Mouse (Mus musculus) layer of hippocampus, adult 2 months (tissue): ENCODE data around the gene Tipin. TPM values are rescaled to one million over a fixed set of nuclear protein-coding genes. Genes with fewer than 3 reads are reported as not detected.

Experiments used
- DNase-seq, 2 experiments: peaks; one replicate each; pipeline ENCODE4 v3.0.0; 2022; ENCODE audit warnings: low spot score in 2 of 2
- H3K27ac ChIP-seq: fragments of 200-600 bp; 2 replicates; pipeline ENCODE4 v1.8.1; 2022
- H3K4me3 ChIP-seq: fragments of 200-600 bp; 2 replicates; pipeline ENCODE4 v1.8.1; 2022; ENCODE audit warnings: mild to moderate bottlenecking
- CTCF ChIP-seq: fragments of 200-600 bp; conservative IDR thresholded peaks from 2 replicates; pipeline ENCODE4 v1.8.1; 2022; ENCODE audit warnings: antibody characterized with exemption, mild to moderate bottlenecking, moderate library complexity
- long read RNA-seq, 2 experiments: library from polyadenylated mRNA; stranded (forward); transcript quantifications; one replicate each; pipeline ENCODE4 v2.0.0; 2021; ENCODE audit warnings: borderline mapping rate in 2 of 2
- total RNA-seq, 2 experiments: library from RNA; stranded (reverse); gene quantifications; 2 replicates each; pipeline ENCODE4 v1.2.3; 2021

Gene Tipin
- total RNA-seq, result 10 to 100 TPM; 15.4 to 21.7 TPM
- long read RNA-seq, experiment 1, partial matches to known transcripts, result 1 of 9 reads
- long read RNA-seq, experiment 1, other reads (novel, unspliced or antisense), result 8 of 9 reads
- long read RNA-seq, experiment 2, partial matches to known transcripts, result 2 of 22 reads
- long read RNA-seq, experiment 2, other reads (novel, unspliced or antisense), result 19 of 22 reads

DNA sequence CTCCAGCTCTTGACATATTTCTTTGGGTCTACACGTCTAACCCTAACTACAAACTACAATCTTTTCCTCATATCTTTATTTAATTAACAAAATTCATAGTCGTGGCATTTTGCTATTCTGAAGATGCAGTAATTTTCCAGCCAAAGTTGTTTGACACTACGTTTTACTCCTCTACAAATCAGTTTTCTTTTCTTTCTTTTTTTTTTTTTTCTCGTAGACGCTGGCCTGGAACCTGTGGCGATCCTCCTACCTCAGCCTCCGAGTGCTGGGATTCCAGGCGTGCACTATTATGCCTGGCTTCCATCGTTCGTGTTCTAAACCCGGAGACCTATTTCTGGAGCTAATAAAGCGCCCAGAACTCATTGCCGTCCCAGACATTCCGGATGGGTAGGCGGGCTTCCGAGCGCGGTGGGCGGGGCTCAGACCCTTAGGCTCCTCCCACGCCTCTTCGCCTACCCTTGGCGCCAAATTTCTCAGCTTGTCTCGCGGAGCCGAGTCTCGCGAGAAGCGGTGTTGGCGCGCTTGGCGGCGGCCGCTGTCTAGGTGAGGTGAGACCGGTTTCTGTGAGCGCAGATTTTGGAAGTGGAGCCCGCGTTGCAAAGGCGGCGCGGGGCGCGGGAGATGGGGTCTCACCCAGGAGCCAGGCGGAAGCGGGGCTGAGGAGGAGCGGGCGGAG is at the start of gene Tipin:
Tipin (plus strand) TSS at position 477 of the 676 bp plus-strand sequence.
- no peak for TF ChIP-seq CTCF
- Histone ChIP-seq H3K4me3 (peak within 1 kb of the TSS; percentile 71), H3K27ac (peak within 1 kb of the TSS; percentile 81)
- peak; percentile 90 to 93 for DNase-seq

DNA sequence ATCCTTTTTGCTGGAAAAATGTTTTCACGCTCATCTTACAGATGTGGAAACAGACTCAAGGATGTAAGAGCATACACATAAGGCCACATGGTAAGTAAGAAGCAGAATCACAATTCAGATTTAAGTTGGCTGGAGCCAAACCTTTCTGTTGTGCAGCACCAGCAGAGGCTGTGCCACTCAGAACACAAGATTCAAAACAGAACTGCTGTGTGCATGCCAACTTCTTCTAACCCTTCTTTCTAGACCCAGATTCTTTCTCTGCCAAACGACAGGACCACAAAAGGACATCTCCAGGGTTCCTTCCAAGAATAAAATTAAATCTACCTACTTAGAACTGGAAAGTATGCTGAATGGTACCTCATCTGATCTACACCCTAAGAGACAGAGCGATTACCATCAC is 49.7 kb upstream of the Tipin start:
- peak overlapping the region; percentile 9; the same call in 1 of the 2 replicates for H3K4me3 ChIP-seq
- DNase-seq, result no peak
- no peak for TF ChIP-seq CTCF
- peak overlapping the region; percentile 88 for H3K27ac ChIP-seq

- Histone ChIP-seq H3K4me3 (peak overlapping the region; percentile 13; the same call in 1 of the 2 replicates), H3K27ac (peak overlapping the region; percentile 88)
- DNase-seq, result peak in 1 of 2 experiments; percentile 44
- TF ChIP-seq CTCF, result no peak
Observed at GRCm38 (mm10) chr9:64232257-64232957, 49.0 kb upstream of the Tipin start.

DNA sequence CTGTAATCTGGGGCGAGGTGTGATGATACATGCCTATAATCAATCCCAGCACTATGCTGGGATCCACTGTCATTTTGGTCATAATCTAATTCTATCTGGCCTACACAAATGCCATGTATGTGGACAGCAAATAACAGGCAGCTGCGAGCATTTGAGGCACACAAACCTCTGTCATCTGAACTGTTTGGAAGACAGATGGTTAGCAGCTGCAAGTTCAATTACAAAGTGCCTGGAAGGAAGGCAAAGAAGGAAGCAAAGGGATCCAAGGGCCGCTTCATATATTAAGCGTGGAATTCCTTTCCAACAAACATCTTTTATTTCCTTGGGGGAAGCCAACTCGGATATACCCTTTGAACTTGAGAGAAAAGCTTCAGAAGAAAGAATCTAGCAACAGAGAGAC is 47.7 kb upstream of the Tipin start:
- Histone ChIP-seq H3K27ac (peak overlapping the region; percentile 36; the same call in 1 of the 2 replicates), H3K4me3 (no peak overlapping the region)
- no peak for DNase-seq
- TF ChIP-seq CTCF, result no peak

DNA sequence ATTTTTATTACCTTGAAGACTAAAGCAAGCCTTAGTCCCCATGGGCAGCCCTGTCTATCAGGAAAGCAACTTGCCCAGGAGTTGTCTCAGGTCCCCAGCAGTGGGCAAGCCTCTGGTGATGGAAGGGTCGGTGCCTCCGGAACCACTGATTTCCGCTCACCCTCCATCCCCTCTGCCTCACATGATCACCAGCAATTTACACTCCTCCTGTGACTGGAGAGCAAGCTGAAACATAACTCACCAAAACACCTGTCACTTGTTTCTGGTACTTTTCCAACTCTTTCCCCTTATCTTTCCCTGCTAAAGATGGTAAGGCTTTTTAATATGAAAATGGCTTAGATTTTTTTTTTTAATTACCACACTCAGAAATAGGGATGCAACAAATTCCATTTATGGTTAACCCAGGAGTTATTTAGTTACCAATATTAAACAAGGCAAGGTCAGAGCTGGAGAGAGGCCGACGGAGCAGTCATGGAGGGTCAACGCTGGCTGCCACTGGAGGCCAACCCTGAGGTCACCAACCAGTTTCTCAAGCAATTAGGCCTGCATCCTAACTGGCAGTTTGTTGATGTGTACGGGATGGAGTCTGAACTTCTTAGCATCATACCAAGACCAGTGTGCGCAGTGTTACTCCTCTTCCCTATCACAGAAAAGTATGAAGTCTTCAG is 46.5 kb upstream of the Tipin start, which contains the start of gene Uchl4:
Uchl4 (plus strand) TSS at position 434 of the 668 bp plus-strand sequence.
- Histone ChIP-seq H3K27ac (peak within 1 kb of the TSS; percentile 36; the same call in 1 of the 2 replicates), H3K4me3 (no peak within 1 kb of the TSS)
- no peak for DNase-seq
- no peak for TF ChIP-seq CTCF

- no peak overlapping the region for H3K27ac ChIP-seq
- TF ChIP-seq CTCF, result no peak
- DNase-seq, result no peak
- H3K4me3 ChIP-seq, result no peak overlapping the region
Observed at GRCm38 (mm10) chr9:64236056-64236455, 45.3 kb upstream of the Tipin start.

- TF ChIP-seq CTCF, result no peak
- Histone ChIP-seq H3K27ac (no peak overlapping the region), H3K4me3 (no peak overlapping the region)
- DNase-seq, result no peak
Observed at GRCm38 (mm10) chr9:64240116-64240515, 41.3 kb upstream of the Tipin start.

- TF ChIP-seq CTCF, result no peak
- Histone ChIP-seq H3K27ac (no peak overlapping the region), H3K4me3 (no peak overlapping the region)
- DNase-seq, result no peak
Observed at GRCm38 (mm10) chr9:64240681-64241080, 40.7 kb upstream of the Tipin start.

GRCm38 (mm10) chr9:64242381-64242831 is 39.0 kb upstream of the Tipin start:
- TF ChIP-seq CTCF, result no peak
- no peak for DNase-seq
- H3K4me3 ChIP-seq, result no peak overlapping the region
- H3K27ac ChIP-seq, result no peak overlapping the region

DNA sequence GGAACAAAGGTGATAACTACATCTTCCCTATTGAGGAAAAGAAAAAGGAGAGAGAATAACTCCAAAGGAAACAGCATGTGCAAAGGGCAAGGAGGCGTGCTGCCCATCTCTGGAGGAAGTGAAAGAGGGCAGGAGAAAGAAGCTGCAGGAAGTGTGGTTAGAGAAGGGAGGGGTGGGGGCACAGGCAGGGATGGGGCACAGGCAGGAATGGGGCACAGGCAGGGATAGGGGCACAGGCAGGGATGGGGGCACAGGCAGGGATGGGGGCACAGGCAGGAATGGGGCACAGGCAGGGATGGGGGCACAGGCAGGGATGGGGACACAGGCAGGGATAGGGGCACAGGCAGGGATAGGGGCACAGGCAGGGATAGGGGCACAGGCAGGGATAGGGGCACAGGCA is 32.0 kb upstream of the Tipin start:
- no peak for TF ChIP-seq CTCF
- Histone ChIP-seq H3K4me3 (no peak overlapping the region), H3K27ac (peak overlapping the region; percentile 39; the same call in 1 of the 2 replicates)
- no peak for DNase-seq

DNA sequence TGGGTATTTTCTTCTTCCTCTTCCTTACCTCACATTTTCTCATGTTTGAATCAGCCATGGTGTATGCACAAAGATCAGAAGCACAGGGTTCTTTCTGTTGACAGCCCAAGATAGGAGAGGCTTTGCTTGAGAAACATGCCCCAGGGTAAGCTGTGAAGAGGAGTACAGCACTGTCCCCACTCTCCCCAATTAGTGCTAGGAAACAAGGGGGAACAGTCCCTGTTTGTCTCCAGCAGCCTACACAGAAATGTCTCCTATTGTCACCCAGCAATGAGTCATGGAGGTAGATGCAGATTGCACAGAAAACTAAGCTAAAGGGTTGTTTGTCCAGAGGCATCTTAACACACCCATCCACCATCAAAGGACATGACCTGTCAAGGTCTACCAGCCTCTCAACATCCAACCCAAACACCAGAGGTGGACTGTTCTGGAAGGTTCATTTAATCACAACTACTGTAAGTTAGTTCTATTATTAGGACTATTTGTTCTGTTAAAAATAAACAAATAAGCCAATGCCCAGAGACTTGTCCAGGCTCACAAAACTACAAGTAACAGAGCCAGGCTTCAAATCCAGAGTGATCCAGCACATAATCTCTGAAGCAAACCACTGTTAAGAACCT is 31.2 kb upstream of the Tipin start:
- TF ChIP-seq CTCF, result no peak
- no peak for DNase-seq
- Histone ChIP-seq H3K4me3 (peak overlapping the region; percentile 33), H3K27ac (peak overlapping the region; percentile 76)

- no peak for DNase-seq
Observed at GRCm38 (mm10) chr9:64252591-64253020, 28.8 kb upstream of the Tipin start.

More at GRCm38 (mm10) chr9:64252591-64253020, 28.8 kb upstream of the Tipin start:
- Histone ChIP-seq H3K4me3 (peak overlapping the region; percentile 90), H3K27ac (peak overlapping the region; percentile 96)
- TF ChIP-seq CTCF, result no peak
